Mouse (Mus musculus) hindbrain, postnatal 0 days (tissue): ENCODE data around the gene Arhgef10l. TPM values are rescaled to one million over a fixed set of nuclear protein-coding genes. Genes with fewer than 3 reads are reported as not detected.

Source experiments
- ATAC-seq: fragments of 200-750 bp; cut with Nextera tagmentation; 2 replicates; pipeline ENCODE4 v1.8.0; 2017; ENCODE audit warnings: mild to moderate bottlenecking, moderate TSS enrichment, moderate library complexity
- DNase-seq: peaks from one replicate; pipeline ENCODE4 v3.0.0-alpha.2; 2015; ENCODE audit warnings: low spot score
- H3K27ac ChIP-seq: fragments of 300-500 bp; sonication (generic); 2 replicates; pipeline ENCODE4 v1.5.1; 2014; ENCODE audit warnings: mild to moderate bottlenecking
- H3K27me3 ChIP-seq: fragments of 300-500 bp; sonication (generic); 2 replicates; pipeline ENCODE4 v1.6.1; 2014; ENCODE audit warnings: low read length, mixed read lengths; ENCODE audit not compliant: insufficient read depth
- H3K36me3 ChIP-seq: fragments of 300-500 bp; sonication (generic); 2 replicates; pipeline ENCODE4 v1.6.1; 2014; ENCODE audit warnings: low read length, mixed read lengths; ENCODE audit not compliant: insufficient read depth
- H3K4me1 ChIP-seq: fragments of 300-500 bp; sonication (generic); 2 replicates; pipeline ENCODE4 v1.6.1; 2014; ENCODE audit warnings: antibody characterized with exemption, low read length, mixed read lengths; ENCODE audit not compliant: insufficient read depth
- H3K4me2 ChIP-seq: fragments of 300-500 bp; sonication (generic); 2 replicates; pipeline ENCODE4 v1.6.1; 2014; ENCODE audit warnings: low read depth, mild to moderate bottlenecking, low read length, moderate library complexity, mixed read lengths
- H3K4me3 ChIP-seq: fragments of 300-500 bp; sonication (generic); 2 replicates; pipeline ENCODE4 v1.5.1; 2014; ENCODE audit warnings: low read length
- H3K9ac ChIP-seq: fragments of 300-500 bp; sonication (generic); replicated peaks from 2 replicates; pipeline ENCODE4 v1.6.1; 2014; ENCODE audit warnings: mild to moderate bottlenecking, low read length, moderate library complexity, mixed read lengths
- H3K9me3 ChIP-seq: fragments of 300-500 bp; sonication (generic); 2 replicates; pipeline ENCODE4 v1.6.1; 2016; ENCODE audit warnings: low read length, mixed read lengths
- CTCF ChIP-seq: IDR thresholded peaks from 2 replicates; pipeline ENCODE4 v1.5.1; 2016; ENCODE audit warnings: antibody characterized with exemption, control low read depth, low read depth
- WGBS: fragments of 180-500 bp; shearing (Covaris S2); extraction: QIAGEN DNeasy Blood & Tissue Kit; methylation state at CpG from one replicate; pipeline ENCODE4 v1.1.7; 2014; 5-methylcytosine and 5-hydroxymethylcytosine counted together
- polyA plus RNA-seq: library from polyadenylated mRNA; unstranded; fragments of >200 nt; fragmentation: Nextera tagmentation; extraction: Ambion mirVana; gene quantifications from 2 replicates; pipeline ENCODE4 v1.2.1, GENCODE M21; 2015
- total RNA-seq: library from RNA; depleted of rRNA; stranded (reverse); fragments of >200 nt; gene quantifications from 2 replicates; pipeline ENCODE4 v1.2.3, GENCODE M21; 2014

Arhgef10l gene
- total and polyA plus RNA-seq, 2 experiments from 2014 or later, result 22.5 to 79.2 TPM

GRCm38 (mm10) chr4:140528443-140528842 lies 137.4 kb downstream of the Arhgef10l start:
- H3K4me3 ChIP-seq, result no peak overlapping the region
- H3K9ac ChIP-seq, result no peak overlapping the region

GRCm38 (mm10) chr4:140525674-140526177 lies 140.1 kb downstream of the Arhgef10l start:
- Histone ChIP-seq H3K9me3 (no peaks in the 10 kb centered on the region), H3K27me3 (no peaks in the 10 kb centered on the region), H3K9ac (no peak overlapping the region), H3K4me1 (no peaks in the 10 kb centered on the region), H3K4me3 (no peak overlapping the region), H3K4me2 (no peak overlapping the region), H3K27ac (no peak overlapping the region), H3K36me3 (no peaks in the 10 kb centered on the region)
- no peak for TF ChIP-seq CTCF
- ATAC-seq, result no peak
- WGBS, result 67% methylated on average over 10 of the region's 10 CpGs
- DNase-seq, result no peak

More at GRCm38 (mm10) chr4:140528443-140528842, 137.4 kb downstream of the Arhgef10l start:
- no peak for TF ChIP-seq CTCF
- Histone ChIP-seq H3K27ac (no peak overlapping the region), H3K9me3 (no peaks in the 10 kb centered on the region), H3K4me2 (no peak overlapping the region), H3K4me1 (no peaks in the 10 kb centered on the region), H3K27me3 (no peaks in the 10 kb centered on the region), H3K36me3 (no peaks in the 10 kb centered on the region)
- ATAC-seq (no peak), DNase-seq (no peak)
- WGBS, result 59% methylated on average over 3 of the region's 5 CpGs

GRCm38 (mm10) chr4:140524927-140525326 lies 140.9 kb downstream of the Arhgef10l start:
- TF ChIP-seq CTCF, result no peak

GRCm38 (mm10) chr4:140522873-140523272 lies 142.9 kb downstream of the Arhgef10l start:
- no peak for ATAC-seq

More at GRCm38 (mm10) chr4:140524927-140525326, 140.9 kb downstream of the Arhgef10l start:
- Histone ChIP-seq H3K36me3 (no peaks in the 10 kb centered on the region), H3K9ac (no peak overlapping the region), H3K4me3 (no peak overlapping the region), H3K4me1 (no peaks in the 10 kb centered on the region), H3K9me3 (no peaks in the 10 kb centered on the region), H3K27ac (no peak overlapping the region), H3K27me3 (no peaks in the 10 kb centered on the region), H3K4me2 (no peak overlapping the region)
- 66% methylated on average over 13 of the region's 13 CpGs for WGBS
- no peak for DNase-seq
- ATAC-seq, result no peak

GRCm38 (mm10) chr4:140520719-140521118 lies 145.1 kb downstream of the Arhgef10l start:
- Histone ChIP-seq H3K27me3 (no peaks in the 10 kb centered on the region), H3K4me3 (no peak overlapping the region), H3K9me3 (no peaks in the 10 kb centered on the region), H3K9ac (no peak overlapping the region), H3K4me2 (no peak overlapping the region), H3K4me1 (no peaks in the 10 kb centered on the region), H3K36me3 (peaks cover 10% of the 10 kb centered on the region; the same call in 1 of the 2 replicates), H3K27ac (no peak overlapping the region)
- WGBS, result 87% methylated on average over 9 of the region's 9 CpGs
- ATAC-seq (no peak), DNase-seq (no peak)
- no peak for TF ChIP-seq CTCF

More at GRCm38 (mm10) chr4:140522873-140523272, 142.9 kb downstream of the Arhgef10l start:
- 93% methylated on average over 4 of the region's 4 CpGs for WGBS
- no peak for TF ChIP-seq CTCF
- Histone ChIP-seq H3K4me1 (no peaks in the 10 kb centered on the region), H3K4me3 (no peak overlapping the region), H3K27ac (no peak overlapping the region), H3K9me3 (no peaks in the 10 kb centered on the region), H3K36me3 (0 out of 2 replicates have a peak, but pooled peaks cover 5% of the 10 kb centered on the region), H3K27me3 (no peaks in the 10 kb centered on the region), H3K4me2 (no peak overlapping the region), H3K9ac (no peak overlapping the region)
- no peak for DNase-seq

GRCm38 (mm10) chr4:140513797-140514196 lies 152.0 kb downstream of the Arhgef10l start:
- Histone ChIP-seq H3K4me2 (no peak overlapping the region), H3K9ac (no peak overlapping the region), H3K27me3 (no peaks in the 10 kb centered on the region), H3K9me3 (no peaks in the 10 kb centered on the region), H3K4me1 (no peaks in the 10 kb centered on the region), H3K36me3 (peaks cover 14% of the 10 kb centered on the region), H3K4me3 (no peak overlapping the region), H3K27ac (no peak overlapping the region)
- WGBS, result 77% methylated on average over 4 of the region's 4 CpGs
- no peak for TF ChIP-seq CTCF
- ATAC-seq, result no peak
- no peak for DNase-seq

- Histone ChIP-seq H3K27ac (no peak overlapping the region), H3K4me1 (no peaks in the 10 kb centered on the region; the same call in 1 of the 2 replicates), H3K4me2 (no peak overlapping the region), H3K36me3 (peaks cover 3% of the 10 kb centered on the region; the same call in 1 of the 2 replicates), H3K9me3 (no peaks in the 10 kb centered on the region), H3K4me3 (no peak overlapping the region), H3K9ac (no peak overlapping the region), H3K27me3 (no peaks in the 10 kb centered on the region)
- DNase-seq (no peak), ATAC-seq (no peak)
- TF ChIP-seq CTCF, result no peak
These were observed 156.0 kb downstream of the Arhgef10l start for GRCm38 (mm10) chr4:140509856-140510255.
